Mouse (Mus musculus): ENCODE data around the gene Gm20479.

Gene Gm20479

DNA sequence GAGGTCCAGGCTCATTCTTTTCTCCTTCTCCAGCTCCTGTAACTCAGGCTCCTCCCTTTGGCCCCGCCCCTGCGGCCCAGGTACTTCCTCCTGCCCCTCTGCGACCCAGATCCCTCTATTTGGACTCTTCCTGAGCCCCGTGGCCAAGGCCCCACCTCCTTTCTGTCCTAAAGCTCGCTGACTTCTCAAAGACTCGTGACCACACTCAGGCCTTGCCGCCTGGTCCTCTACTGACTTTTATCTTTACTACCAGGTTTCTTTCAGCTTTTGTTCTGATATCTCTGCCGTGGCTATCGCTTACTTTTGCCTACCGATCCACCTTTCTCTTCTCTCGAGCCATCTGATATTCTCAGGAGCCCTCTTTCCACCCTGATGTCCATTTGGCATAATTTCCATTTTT is 10.8 kb upstream of the Gm20479 start:
- no peak for DNase-seq (ENCODE audit: low spot score)

DNA sequence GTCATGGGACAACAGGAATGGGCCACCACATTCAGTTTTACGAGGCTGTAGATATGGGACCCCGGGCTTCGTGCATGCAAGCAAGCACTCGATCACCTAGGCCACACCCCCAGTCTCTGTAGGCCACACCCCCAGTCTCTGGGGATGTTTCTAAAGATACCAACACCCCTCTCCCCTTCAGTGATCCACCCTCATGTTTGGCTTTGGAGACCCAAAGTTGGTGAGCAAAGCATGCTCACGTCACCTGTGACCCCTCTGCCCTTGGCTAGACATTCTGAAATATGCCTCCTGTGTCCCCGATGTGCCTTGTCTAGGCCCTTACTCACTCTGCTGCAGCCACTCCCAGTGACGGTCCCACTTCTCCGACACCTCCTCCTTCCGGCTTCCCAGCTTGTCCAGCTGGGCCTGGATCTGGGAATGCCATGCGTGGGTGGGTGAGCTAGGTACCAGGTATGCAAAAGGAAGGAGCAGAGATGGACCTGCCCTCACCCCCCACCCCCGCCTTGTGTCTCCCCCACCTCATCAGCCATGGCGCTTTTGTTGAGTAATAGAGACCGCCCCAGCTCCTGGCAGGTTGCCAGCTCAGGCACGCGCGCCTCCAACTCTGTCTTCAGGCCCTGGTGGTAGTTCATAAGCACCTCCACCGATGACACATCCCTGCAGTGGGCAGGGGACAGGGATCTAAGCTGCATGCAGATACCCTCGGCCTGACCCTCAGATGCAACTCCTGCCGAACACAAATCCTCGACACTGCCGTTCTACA is 9.0 kb upstream of the Gm20479 start:
- no peak for DNase-seq (ENCODE audit: low spot score)

DNA sequence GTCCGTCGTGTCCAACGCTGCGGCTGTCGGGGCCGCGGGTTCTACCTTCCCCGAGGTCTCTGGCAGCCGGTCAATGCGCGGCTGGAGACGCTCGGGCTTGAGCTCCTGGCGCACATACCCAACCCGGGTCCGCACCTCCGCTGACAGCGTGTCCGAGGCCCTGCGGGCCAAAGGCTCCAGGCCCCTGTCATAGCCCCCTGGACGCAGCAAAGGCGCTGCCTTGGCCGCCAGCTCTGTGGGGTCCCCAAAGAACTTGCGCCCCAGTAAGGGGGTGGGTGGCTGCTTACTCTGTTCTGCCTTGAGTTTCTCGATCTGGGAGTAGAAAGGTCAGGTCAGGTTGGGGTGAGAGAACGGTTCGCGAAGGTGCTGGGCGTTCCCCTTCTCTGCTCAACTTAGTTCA is 7.2 kb upstream of the Gm20479 start:
- no peak for DNase-seq (ENCODE audit: low spot score)

DNA sequence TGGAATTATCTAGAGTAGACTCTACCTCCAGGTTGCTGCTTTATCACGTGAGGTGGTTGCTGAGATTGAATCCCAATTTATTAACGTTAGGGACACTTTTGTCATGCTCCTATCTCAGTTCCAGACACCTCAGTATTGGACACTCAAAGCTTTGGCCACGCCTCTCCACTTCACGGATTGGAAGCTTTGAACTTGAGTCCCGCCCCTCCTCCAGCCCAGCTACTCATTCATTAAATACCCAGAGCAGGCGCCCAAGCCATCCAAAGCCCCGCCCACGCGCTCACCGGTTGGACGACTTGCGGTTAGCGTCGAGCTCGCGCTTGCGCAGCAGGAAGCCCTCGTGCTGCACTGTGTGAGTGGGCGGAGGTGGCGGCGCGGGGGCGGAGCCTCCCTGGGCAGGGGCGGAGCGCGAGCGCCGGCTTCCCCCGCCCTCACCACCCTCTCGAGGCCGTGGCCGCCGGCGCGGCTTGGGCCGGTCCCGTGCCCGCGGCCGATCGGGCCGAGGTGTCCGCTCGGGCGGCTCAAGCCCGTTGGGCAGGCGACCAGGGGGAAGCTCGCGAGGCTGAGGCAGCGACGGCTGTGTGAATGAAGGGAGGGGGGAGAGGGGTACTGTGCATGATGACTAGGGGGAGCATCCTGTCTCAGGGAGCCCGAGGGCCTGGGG is 4.2 kb upstream of the Gm20479 start:
- DNase-seq (ENCODE audit: low spot score) = peak; percentile 99

DNA sequence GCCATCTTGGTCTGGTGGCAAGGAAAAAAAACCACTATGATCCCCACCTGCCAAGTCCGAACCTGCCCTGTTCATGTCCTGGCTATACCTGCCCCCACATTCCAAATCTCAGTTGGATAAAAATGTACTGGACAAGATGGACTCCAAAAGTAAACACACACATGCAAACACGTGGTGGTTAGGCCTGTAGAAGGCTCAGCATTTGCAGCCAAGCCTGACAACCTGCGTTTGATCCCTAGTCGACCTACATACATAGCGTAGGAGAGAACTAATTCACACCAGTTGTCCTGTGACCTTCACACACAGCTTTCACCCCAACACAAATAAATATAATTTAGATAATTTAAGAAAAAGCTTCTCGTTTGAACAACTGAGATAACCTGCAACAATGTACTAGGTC is 3.5 kb upstream of the Gm20479 start:
- no peak for DNase-seq (ENCODE audit: low spot score)

DNA sequence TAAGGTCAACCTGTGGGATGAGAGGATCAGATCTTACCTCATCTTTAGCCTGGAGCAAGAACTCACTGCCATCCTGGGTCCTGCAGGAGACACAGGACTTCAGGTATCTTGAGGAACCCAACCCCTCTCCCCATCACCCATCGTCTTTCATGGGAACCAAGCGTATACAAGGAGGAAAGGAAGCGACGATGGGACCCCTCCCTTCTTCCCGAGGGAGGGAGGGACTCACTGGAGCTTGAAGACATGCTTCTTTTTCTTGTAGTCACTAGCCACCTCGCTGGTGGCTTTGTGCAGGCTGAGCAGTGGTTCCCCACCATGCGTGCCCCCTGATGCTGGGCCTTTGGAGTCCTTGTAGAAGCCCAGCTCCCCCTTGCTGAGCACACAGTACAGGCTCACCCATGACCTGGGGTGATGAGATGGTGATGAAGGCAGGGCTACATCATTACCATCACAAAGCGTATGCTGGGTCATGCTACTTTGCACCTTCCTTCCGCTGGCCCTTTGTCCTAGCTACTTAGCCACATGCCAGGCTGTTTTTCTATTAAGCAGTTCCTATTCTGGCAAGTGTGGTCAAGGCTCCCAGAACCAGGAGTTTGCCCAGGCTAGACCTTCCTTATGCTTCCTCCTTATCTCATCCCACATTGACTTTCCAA is 2.6 kb upstream of the Gm20479 start:
- DNase-seq (ENCODE audit: low spot score) = no peak

DNA sequence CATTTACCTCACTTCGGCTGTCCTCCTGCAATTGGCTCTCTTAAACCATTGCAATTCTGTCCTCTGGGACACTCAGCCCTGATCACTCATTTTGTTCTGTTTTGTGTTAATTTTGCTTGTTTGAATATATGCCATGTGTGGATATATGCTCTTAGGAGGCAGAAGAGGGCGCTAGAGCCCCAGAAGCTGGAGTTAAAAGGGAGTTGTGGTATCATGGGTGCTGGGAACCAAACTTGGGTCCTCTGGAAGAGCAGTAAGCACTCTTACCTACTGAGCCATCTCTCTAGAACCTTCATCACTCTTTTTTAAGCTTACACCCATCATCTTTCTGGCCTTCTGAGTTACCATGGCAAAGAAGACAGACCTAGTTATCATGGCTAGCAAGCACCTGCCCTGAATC is 1.9 kb upstream of the Gm20479 start:
- DNase-seq (ENCODE audit: low spot score) = no peak

DNA sequence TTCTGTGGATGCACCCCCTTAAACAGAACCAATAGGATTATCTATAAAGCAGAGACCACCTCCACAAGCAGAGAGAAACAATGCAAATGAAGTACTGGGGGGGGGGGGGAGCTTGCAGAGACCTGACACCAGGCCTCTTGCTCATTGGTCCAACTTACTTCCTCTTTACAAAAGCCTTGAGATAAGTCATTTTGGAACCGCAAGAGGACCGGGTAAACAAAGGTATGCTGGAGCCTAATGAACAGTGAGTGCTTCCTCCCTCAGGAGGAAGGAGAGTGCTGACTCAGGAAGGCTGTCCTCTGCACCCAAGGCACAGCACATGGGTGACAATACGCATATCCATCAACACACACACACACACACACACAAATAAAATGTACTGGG is 368 bp upstream of the Gm20479 start:
- peak; percentile 40 for DNase-seq (ENCODE audit: low spot score)

DNA sequence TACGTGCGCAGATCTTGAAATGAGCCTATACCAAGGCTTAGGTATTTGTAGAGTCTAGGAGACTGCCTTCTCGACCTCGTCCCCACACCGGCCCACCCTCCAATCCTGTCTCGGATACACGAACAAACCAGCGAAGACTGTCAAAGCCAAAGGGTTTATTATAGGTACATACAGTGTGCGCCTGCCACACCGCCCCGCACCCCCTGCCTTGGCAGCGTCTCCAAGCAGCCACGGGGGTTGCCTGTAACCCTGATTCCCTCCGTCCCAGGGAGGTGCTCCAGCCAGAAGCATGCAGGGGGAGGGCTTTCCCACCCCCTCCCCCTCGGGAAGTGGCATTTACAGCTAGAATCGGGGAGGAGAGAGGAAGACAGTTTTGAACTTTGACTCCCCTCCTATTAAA is 971 bp downstream of the Gm20479 start:
- DNase-seq (ENCODE audit: low spot score) = peak; percentile 58

DNA sequence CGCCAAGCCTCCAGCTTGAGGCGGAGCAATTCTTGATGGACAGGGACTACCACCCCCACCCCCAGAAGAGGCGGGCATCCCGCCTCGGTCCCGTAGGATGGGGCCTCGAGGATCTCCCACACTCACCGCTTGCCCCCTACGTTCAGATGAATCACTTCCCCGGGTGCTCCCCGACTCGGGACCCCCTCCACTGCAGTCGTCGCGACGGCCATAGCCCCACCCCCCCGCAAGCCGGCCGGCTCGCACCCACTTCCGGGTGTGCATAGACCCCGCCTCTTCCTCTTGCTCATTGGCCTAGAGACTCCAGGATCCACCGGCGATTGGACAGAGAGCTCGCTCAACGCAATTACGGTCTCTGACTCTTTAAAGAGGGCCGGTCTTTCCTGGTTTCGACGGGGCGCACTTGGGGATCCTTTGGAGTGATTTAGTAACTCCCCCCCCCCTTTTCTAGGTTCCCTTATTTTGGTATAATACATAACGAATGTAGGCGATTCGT is 1.4 kb downstream of the Gm20479 start, which contains the start of gene Shkbp1:
TSS of gene Shkbp1 (minus strand) at position 275 of the 496 bp plus-strand sequence.
- peak; percentile 88 for DNase-seq (ENCODE audit: low spot score)

DNA sequence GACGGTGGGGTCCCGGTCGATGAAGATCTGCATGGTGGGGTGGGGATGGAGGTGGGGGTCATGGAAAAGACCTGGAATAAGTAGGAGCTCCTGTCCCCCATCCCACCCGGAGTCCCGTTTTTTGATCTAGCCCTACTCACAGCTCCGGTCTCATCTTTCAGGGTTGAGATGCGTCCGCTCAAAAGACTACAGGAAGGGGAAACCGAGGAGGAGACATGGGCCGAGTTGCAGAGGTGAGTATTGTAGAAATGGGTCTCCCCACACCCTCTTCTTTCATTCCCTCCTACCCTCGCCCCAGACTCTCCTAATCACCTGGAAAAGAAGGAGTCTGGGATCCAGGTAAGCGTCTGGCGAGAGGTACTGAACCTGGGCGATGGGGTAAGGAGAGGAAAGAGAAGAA is 2.0 kb downstream of the Gm20479 start:
- DNase-seq (ENCODE audit: low spot score) = no peak

DNA sequence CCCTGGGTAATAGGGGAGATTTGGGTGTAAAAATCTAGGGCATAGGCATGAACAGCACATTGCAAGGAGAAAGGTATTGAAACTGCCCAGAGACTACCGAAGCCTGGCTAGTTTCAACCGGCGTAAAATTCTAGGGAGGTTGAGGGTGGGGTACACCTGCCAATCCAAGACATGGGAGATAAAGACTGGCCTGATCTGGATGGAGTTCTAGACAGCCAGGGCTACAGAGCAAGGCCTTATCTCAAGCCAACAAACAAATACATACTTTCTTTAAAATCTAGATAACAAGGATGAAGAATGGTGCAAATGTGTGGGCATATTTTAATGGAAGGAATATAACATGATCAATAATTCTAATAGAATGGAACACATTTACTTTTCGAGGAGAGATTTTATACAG is 2.4 kb downstream of the Gm20479 start:
- DNase-seq (ENCODE audit: low spot score) = no peak

DNA sequence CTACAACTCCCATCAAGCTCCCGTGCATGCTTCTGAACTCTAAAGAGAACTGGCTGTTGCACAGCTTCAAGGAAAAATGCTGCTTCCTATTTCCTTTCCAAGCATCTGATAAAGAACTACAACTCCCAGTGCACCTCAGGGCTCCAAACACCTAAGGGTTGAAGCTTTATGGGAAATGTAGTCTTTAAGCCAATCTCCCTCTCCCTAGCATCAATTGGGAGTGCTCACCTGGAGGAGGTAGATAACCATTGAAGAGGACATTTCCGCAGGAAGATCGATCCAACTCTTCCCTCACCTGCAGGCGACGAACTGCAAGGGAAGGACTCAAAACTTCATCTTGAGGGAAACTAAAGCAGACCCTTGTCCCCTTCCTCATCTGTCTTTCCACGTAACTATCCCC is 3.1 kb downstream of the Gm20479 start:
- peak; percentile 25 for DNase-seq (ENCODE audit: low spot score)

DNA sequence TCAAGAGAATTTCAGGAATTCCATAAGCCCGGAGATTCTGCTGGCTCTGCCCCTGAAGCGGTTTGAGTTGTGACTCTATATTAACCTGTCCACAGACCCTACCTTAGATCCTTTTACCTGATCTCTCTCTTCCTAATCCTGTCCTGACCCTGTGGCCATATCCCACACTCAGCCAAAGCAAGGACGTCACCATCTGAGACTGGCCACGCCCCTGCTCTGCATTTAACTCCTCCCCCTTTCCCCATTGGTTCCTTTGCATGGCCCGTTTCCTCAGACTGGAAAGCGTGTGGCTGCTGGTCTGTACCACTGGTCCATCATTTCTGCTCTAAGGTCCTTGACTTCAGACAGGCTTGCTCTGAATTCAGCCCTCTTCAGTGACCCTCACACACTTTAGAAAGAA is 11.8 kb downstream of the Gm20479 start:
- DNase-seq (ENCODE audit: low spot score) = no peak

DNA sequence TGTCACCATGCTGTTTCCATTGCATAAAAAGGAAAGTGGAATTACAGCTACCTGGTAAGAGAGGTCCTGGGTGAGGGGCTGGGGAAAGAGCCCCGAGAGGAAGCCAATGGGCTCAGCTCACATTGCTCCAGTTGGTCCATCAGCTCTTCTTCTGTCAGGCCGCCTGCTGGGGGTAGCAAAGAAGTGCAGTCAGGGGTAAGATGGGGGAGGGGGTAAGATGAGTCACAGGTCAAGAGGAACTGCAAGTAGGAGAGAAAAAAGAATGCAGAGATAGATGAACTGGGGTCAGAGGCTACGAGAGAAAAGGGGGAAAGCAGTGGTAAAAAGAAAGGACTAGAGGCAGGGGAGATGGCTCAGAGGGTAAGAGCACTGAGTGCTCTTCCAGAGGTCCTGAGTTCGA is 14.6 kb downstream of the Gm20479 start:
- DNase-seq (ENCODE audit: low spot score) = no peak

DNA sequence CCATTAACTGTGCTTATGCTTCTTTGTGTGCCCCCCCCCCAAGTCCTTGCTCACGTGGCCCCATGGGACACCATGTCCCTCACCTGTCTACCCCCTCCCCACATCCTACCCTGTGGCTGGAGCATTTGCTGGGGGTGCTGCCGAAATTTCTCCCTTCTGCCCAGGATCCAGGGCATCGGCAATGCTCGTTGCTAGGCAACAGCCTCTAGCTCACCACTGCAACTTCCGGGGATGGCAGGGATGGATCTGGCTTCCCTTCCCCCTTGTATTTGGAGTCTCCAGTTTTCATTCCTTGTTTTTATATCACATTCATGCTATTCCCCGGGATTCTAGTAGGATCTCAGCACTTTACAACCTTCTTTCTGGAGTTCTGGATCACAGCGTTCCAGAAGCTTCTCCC is 17.7 kb downstream of the Gm20479 start:
- peak; percentile 58 for DNase-seq (ENCODE audit: low spot score)

DNA sequence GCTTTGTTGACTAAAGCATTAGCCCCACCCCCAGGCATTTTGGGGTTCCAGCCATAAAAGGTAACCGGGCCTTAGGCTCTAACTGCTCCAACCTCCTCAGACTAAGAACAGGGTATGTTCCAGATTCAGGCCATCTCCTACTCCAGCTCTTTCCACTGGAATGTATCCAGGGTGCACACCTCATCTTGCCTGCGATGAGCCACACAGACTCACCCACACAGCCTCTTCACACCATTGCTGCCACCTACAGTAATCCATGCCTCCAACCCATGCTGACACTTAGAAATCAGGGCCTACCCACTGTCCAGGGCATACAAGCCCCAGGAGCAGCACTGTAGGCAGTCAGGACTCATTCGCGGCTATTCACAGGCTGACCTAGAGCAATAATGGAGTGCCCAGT is 18.1 kb downstream of the Gm20479 start:
- DNase-seq (ENCODE audit: low spot score) = peak; percentile 16

DNA sequence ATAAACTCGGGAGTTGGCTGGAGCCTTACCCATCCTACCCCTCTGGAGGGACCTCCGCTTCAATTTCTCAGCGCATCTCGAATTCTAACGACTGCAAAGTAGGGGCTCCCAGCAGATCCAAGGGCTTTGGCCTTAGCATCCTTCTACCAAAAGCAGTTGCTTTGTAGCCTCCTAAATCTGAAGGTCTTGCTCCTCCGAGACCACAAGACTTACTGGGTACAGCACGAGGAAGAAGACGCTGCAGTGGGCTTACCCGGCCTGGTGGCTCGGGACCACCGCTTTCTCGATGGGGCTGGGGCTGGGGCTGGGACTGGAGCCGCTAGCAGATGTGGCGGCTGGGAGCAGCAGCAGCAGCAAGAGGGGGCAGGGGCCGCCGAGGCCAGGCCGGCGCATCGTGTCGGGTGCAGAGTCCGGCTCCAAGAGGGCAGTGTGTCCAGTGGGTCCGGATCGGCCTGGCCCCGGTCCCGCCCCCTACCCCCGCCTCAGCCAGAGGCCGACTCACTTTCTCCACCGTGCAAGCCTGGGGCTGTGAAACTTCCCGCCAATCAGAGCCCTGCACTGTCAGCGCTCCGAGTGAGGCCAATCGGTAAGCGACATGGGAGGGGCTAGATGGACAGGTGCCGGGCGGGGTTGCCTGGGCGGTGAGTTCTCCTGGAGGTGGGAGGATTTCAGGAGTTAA is 19.9 kb downstream of the Gm20479 start, which contains the start of gene Ltbp4:
TSS of gene Ltbp4 (minus strand) at position 518 of the 679 bp plus-strand sequence.
- peak; percentile 64 for DNase-seq (ENCODE audit: low spot score)

DNA sequence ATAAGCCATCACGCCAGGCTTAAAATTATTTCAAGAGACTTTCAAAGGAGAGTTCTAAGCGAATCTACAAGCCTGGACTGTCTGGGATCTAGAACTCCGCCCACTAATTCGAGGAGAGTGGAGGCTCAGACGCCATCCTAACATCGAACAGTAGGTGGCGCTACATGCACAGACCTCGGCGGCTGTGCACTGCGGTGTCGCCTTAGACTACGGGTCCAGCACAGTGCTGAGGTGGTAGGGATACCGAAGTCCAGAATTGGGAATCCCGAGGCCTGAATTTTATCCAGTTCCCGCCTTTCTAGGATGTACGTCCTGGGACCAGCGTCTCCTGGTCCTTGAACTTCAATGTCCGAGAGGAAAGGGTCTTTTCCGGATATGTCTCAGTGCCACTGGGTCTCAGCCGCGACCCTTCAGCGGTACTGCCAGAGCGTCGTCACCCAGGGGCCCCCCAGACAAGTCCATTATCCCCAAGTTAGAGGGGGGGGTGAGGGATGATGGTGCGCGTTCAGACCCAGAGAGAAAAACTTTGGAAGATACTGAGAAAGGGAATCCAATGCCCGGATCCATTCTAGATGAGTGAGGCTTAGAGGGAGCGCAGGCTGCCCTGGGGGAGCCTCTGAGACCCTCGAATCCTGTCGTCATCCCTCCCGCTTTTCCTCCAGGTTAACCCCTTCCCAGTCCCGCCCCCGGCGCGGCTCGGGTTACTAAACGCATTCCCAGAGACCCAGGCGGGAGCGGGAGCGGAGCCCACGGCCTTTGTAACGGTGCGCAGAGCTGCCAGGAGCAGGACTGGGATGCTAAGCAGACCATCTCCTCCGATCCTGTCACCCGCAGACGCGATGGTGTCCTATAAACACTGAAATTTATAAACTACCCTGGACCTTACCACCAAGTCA is 21.0 kb downstream of the Gm20479 start:
- DNase-seq (ENCODE audit: low spot score) = peak; percentile 92

DNA sequence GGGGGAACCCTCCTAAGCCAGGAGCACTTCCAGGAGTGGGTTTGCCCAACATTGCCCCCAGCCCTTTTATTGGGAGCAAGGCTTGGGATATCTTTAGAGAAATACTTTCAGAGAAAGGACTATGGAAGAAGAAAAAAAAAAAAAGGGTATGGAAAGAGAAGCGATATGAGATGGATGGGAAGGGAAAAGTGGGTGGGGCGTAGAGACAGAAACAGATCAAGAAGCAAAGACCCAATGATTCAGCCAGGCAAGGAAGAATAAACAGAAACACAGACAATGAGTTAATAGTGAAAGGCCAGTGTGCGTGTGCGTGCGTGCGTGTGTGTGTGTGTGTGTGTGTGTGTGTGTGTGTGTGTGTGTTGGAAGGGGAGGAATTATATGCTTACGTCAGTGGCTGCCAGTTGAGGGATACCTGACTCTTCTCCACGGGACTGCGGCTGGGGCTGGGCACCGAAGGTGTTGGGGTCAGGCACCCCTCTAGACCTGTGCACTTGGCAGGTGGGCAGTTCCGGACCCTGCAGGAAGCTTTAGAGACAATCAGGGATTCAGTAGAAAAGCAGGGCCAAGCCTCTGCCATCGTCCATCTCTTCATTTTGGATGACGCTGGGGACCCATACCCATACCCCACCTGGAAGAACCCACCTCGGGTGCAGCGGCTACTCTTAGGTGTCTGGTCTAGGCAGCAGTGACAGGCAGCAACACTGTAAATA is 22.1 kb downstream of the Gm20479 start:
- peak; percentile 56 for DNase-seq (ENCODE audit: low spot score)
